Mouse (Mus musculus): ENCODE results near the gene Ablim2.

- TF ChIP-seq CTCF (IDR thresholded peaks at IDR 0.05; ENCODE audit: extremely low read depth, insufficient read depth, low read length) (no peak), POLR2A (IDR thresholded peaks at IDR 0.05; ENCODE audit: extremely low read depth, insufficient read depth, low read length) (no peak)
Measured at GRCm38 (mm10) chr5:35827856-35828255, 70.2 kb downstream of the Ablim2 start.
